Mouse (Mus musculus): ENCODE results near the gene Gm13272.
"Not testable (repeated sequence)": the region's sequence is repeated elsewhere in the genome, so short reads cannot be mapped to it uniquely, and the experiment has no call there.

DNA sequence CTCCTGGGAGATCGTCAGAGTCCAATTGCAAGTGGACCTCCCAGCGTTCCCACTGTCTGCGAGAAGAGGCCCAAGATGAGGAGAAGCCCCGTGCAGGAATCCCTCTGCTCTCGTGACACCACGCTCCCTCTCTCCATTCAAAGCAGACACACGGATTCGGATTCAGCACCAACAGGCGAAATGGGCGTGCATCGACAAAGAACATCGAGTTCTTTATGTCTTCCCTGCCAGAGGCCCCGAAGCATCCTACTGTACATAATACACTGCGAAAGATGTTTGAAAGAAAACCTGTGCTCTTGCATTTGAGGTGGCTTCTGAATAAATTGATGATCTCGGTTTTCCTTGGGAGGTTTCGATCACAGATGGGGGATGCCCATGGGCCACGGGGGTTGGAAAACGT lies 670 bp downstream of the Gm13272 start:
- not testable (repeated sequence) for TF ChIP-seq CTCF (IDR thresholded peaks at IDR 0.05; ENCODE audit: low read depth, low read length); GATA1 (IDR thresholded peaks at IDR 0.05; ENCODE audit: borderline replicate concordance, low read length); GATA2 (IDR thresholded peaks at IDR 0.05; ENCODE audit: borderline replicate concordance, low read depth, low read length); TAL1 (conservative IDR thresholded peaks at IDR 0.05; ENCODE audit: low read depth, low read length); POLR2AphosphoS5 (IDR thresholded peaks at IDR 0.05; ENCODE audit: insufficient replicate concordance, low read depth, low read length)
